Mouse (Mus musculus): ENCODE data around the gene Abtb2. TPM values are rescaled to one million over a fixed set of nuclear protein-coding genes. Genes with fewer than 3 reads are reported as not detected.

The Abtb2 gene
- total RNA-seq, 1 experiment: 5.5 TPM

DNA sequence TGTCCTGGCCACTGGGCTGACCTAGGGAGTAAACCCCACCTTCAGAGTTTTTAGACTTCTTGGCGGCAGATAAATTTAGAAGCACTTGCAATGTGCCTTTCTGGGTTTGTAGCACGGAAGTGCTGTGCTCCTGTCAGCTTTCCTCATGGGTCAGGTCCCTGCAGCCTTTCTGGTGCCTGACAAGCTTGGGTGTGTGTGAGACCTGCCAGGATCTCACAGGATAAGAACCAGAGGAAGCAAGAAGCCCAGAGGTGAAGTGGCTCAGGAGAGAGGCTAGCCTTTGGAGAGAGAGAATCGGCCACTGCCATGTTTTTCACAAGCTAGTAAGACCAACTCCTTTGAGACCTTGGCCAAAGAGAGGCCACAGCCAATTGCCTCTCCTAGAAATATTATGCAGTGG, 37.1 kb downstream of the Abtb2 start:
- Histone ChIP-seq H3K27ac (ENCODE audit: insufficient read depth, low read depth, low read length, poor library complexity, severe bottlenecking) (no peak overlapping the region), H3K4me3 (ENCODE audit: insufficient read depth in 1 of 2, low read depth in 1 of 2, low read length in 2 of 2, poor library complexity in 1 of 2, severe bottlenecking in 1 of 2) (no peak overlapping the region), H3K4me1 (ENCODE audit: control insufficient read depth in 2 of 2, insufficient read depth in 2 of 2, low read length in 2 of 2, poor library complexity in 1 of 2) (0 out of 4 replicates have a peak, but pooled peaks cover 0 to 2% of the 10 kb centered on the region in 2 experiments), H3K9ac (ENCODE audit: insufficient read depth, low read depth, low read length, poor library complexity, severe bottlenecking) (no peak overlapping the region), H3K36me3 (ENCODE audit: control insufficient read depth, insufficient read depth, low read length, poor library complexity, severe bottlenecking) (no peaks in the 10 kb centered on the region), H3K9me3 (ENCODE audit: control insufficient read depth, insufficient read depth, low read depth, low read length) (no peaks in the 10 kb centered on the region)
- in situ Hi-C loops (cut with MboI; ENCODE audit: low sequenced_read_pairs in 2 of 2, unreplicated experiment in 2 of 2): no loop called here
- no peak for DNase-seq (ENCODE audit: low read depth, low spot score)
- TF ChIP-seq CHD2 (IDR thresholded peaks at IDR 0.05; ENCODE audit: low read depth, low read length) (no peak), HCFC1 (IDR thresholded peaks at IDR 0.05; ENCODE audit: borderline replicate concordance, insufficient read depth, low read length) (no peak), MAFK (IDR thresholded peaks at IDR 0.05; ENCODE audit: insufficient read depth, low read depth, low read length) (no peak), ZNF384 (IDR thresholded peaks at IDR 0.05; ENCODE audit: low read depth, low read length) (no peak), ZC3H11A (IDR thresholded peaks at IDR 0.05; ENCODE audit: borderline replicate concordance, low read depth, low read length) (no peak)

DNA sequence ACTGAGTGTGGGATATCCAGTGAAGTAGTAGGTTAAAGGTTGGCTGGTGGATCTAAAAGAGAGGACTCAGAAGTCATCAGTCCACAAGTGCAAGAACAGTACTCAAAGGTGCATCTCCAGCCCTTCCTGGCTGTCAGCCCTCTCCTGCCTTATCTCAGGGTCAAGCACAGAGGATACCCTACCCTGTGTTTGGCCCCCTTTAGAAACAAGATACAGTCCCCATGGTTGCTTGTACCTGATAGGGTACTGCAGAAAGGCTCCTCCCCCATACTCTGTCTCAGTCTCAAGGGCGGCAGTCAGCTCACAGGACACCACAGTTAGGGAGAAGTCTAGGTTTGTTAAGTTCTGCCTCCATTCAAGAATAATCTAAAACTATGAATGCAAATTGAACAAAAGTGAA, 37.8 kb downstream of the Abtb2 start:
- H3K9ac ChIP-seq (ENCODE audit: insufficient read depth, low read depth, low read length, poor library complexity, severe bottlenecking): no peak overlapping the region
- in situ Hi-C loops (cut with MboI; ENCODE audit: low sequenced_read_pairs in 2 of 2, unreplicated experiment in 2 of 2): no loop called here
- no peak overlapping the region for H3K27ac ChIP-seq (ENCODE audit: insufficient read depth, low read depth, low read length, poor library complexity, severe bottlenecking)
- H3K4me3 ChIP-seq (ENCODE audit: insufficient read depth in 1 of 2, low read depth in 1 of 2, low read length in 2 of 2, poor library complexity in 1 of 2, severe bottlenecking in 1 of 2): no peak overlapping the region
- H3K36me3 ChIP-seq (ENCODE audit: control insufficient read depth, insufficient read depth, low read length, poor library complexity, severe bottlenecking): no peaks in the 10 kb centered on the region
- H3K4me1 ChIP-seq (ENCODE audit: control insufficient read depth in 2 of 2, insufficient read depth in 2 of 2, low read length in 2 of 2, poor library complexity in 1 of 2): 0 out of 4 replicates have a peak, but pooled peaks cover 0 to 2% of the 10 kb centered on the region in 2 experiments
- TF ChIP-seq MAFK (IDR thresholded peaks at IDR 0.05; ENCODE audit: insufficient read depth, low read depth, low read length) (no peak), ZNF384 (IDR thresholded peaks at IDR 0.05; ENCODE audit: low read depth, low read length) (no peak), HCFC1 (IDR thresholded peaks at IDR 0.05; ENCODE audit: borderline replicate concordance, insufficient read depth, low read length) (no peak), ZC3H11A (IDR thresholded peaks at IDR 0.05; ENCODE audit: borderline replicate concordance, low read depth, low read length) (no peak), CHD2 (IDR thresholded peaks at IDR 0.05; ENCODE audit: low read depth, low read length) (no peak)
- no peaks in the 10 kb centered on the region for H3K9me3 ChIP-seq (ENCODE audit: control insufficient read depth, insufficient read depth, low read depth, low read length)
- no peak for DNase-seq (ENCODE audit: low read depth, low spot score)

DNA sequence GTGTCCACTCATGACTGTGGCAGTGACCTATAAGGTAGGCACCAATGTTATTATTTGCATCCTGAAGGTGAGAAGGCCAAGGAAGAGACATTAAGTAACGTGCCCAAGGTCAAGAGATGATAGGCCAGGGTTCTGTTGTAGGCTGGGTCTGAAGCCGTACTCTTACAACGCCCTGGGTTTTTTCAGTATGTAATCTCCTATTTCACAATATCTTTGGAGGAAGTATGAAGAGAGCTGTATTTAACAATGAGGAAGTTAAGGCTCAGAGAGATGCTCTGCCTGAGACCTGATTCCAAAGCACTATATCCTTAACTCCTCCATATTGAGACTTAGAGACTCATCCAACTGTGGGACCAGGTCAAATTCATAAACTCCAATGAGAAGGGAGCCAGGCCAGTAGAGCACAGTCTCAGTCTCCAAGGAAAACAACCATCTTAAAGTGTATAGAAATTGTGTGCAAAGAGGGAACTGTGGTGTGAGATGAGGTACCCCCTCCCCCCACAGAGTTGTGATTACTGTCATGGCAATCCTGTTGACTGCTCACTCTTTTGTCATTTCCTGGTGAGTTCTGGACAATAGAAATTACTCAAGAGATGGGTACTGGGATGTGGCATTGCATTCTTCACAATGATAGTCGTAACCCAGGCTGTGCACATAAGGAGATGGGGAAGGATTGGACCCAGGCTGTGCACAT, 39.8 kb downstream of the Abtb2 start:
- Histone ChIP-seq H3K4me1 (ENCODE audit: control insufficient read depth in 2 of 2, insufficient read depth in 2 of 2, low read length in 2 of 2, poor library complexity in 1 of 2) (no peaks in the 10 kb centered on the region), H3K9me3 (ENCODE audit: control insufficient read depth, insufficient read depth, low read depth, low read length) (no peaks in the 10 kb centered on the region), H3K4me3 (ENCODE audit: insufficient read depth in 1 of 2, low read depth in 1 of 2, low read length in 2 of 2, poor library complexity in 1 of 2, severe bottlenecking in 1 of 2) (no peak overlapping the region), H3K36me3 (ENCODE audit: control insufficient read depth, insufficient read depth, low read length, poor library complexity, severe bottlenecking) (no peaks in the 10 kb centered on the region), H3K9ac (ENCODE audit: insufficient read depth, low read depth, low read length, poor library complexity, severe bottlenecking) (no peak overlapping the region), H3K27ac (ENCODE audit: insufficient read depth, low read depth, low read length, poor library complexity, severe bottlenecking) (no peak overlapping the region)
- in situ Hi-C loops (cut with MboI; ENCODE audit: low sequenced_read_pairs in 2 of 2, unreplicated experiment in 2 of 2): no loop called here
- TF ChIP-seq ZNF384 (IDR thresholded peaks at IDR 0.05; ENCODE audit: low read depth, low read length) (no peak), CHD2 (IDR thresholded peaks at IDR 0.05; ENCODE audit: low read depth, low read length) (no peak), MAFK (IDR thresholded peaks at IDR 0.05; ENCODE audit: insufficient read depth, low read depth, low read length) (no peak), ZC3H11A (IDR thresholded peaks at IDR 0.05; ENCODE audit: borderline replicate concordance, low read depth, low read length) (no peak), HCFC1 (IDR thresholded peaks at IDR 0.05; ENCODE audit: borderline replicate concordance, insufficient read depth, low read length) (no peak)
- DNase-seq (ENCODE audit: low read depth, low spot score): no peak

DNA sequence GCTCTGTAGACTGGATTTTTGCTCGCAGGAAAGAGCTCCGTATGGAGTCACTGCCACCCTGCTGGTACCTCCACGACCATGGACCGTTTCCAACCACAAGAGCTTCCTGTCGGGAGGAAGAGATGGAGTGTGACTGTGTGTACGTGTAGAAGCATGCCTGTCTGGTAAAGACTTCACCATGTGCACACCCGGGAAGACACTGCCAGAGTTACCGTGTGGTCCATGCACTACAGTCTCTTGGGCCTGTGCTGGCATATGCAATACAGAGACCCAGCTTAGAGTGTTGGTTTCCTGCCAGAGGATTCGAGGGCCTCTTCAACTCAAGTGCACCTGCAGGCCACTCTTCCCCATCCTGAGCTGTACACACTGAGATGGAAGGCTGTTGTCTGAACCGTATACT, 41.8 kb downstream of the Abtb2 start:
- in situ Hi-C loops (cut with MboI; ENCODE audit: low sequenced_read_pairs in 2 of 2, unreplicated experiment in 2 of 2): no loop called here
- no peak for TF ChIP-seq CHD2 (IDR thresholded peaks at IDR 0.05; ENCODE audit: low read depth, low read length)
- TF ChIP-seq MAFK (IDR thresholded peaks at IDR 0.05; ENCODE audit: insufficient read depth, low read depth, low read length): no peak
- TF ChIP-seq HCFC1 (IDR thresholded peaks at IDR 0.05; ENCODE audit: borderline replicate concordance, insufficient read depth, low read length): no peak
- no peak for TF ChIP-seq ZC3H11A (IDR thresholded peaks at IDR 0.05; ENCODE audit: borderline replicate concordance, low read depth, low read length)
- DNase-seq (ENCODE audit: low read depth, low spot score): no peak
- H3K36me3 ChIP-seq (ENCODE audit: control insufficient read depth, insufficient read depth, low read length, poor library complexity, severe bottlenecking): no peaks in the 10 kb centered on the region
- no peak overlapping the region for H3K27ac ChIP-seq (ENCODE audit: insufficient read depth, low read depth, low read length, poor library complexity, severe bottlenecking)
- no peak overlapping the region for H3K9ac ChIP-seq (ENCODE audit: insufficient read depth, low read depth, low read length, poor library complexity, severe bottlenecking)
- no peak overlapping the region for H3K4me3 ChIP-seq (ENCODE audit: insufficient read depth in 1 of 2, low read depth in 1 of 2, low read length in 2 of 2, poor library complexity in 1 of 2, severe bottlenecking in 1 of 2)
- no peaks in the 10 kb centered on the region for H3K4me1 ChIP-seq (ENCODE audit: control insufficient read depth in 2 of 2, insufficient read depth in 2 of 2, low read length in 2 of 2, poor library complexity in 1 of 2)
- H3K9me3 ChIP-seq (ENCODE audit: control insufficient read depth, insufficient read depth, low read depth, low read length): no peaks in the 10 kb centered on the region

All from ES-E14 (cell line).